Mouse (Mus musculus): Measurements from ENCODE around the gene Fhl1. TPM values are rescaled to one million over a fixed set of nuclear protein-coding genes. Genes with fewer than 3 reads are reported as not detected.

The Fhl1 gene
- polyA plus RNA-seq, 1 experiment from 2014 or later: 418 TPM

DNA sequence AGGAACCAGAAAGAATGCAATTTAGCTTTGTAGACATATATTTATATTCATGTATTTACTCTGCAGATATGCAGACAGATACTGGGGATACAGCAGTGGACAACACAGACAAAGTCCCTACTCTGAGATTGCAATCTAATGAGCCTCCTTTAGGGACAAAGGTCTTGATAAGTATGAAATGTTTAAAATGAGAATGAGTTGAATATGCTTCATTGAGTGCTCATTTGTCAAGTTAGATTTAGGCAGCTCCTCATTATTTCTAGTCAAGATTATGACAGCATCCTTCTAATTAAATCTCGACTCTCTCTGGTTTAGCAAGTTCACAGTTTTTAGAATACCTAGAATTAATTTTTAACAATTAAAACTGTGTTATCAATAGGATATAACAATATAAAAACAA lies 18.9 kb upstream of the Fhl1 start:
- Histone ChIP-seq H3K27ac (no peak overlapping the region), H3K4me2 (no peak overlapping the region), H3K9ac (no peak overlapping the region), H3K9me3 (no peaks in the 10 kb centered on the region), H3K4me3 (no peak overlapping the region), H3K27me3 (no peaks in the 10 kb centered on the region), H3K36me3 (no peaks in the 10 kb centered on the region), H3K4me1 (no peaks in the 10 kb centered on the region)
- ATAC-seq (ENCODE audit: borderline replicate concordance, extremely low read depth, low FRiP score, low TSS enrichment): no peak
- 56% methylated on average over 1 of the region's 1 CpGs for WGBS

GRCm38 (mm10) chrX:56722559-56722958 lies 9.0 kb upstream of the Fhl1 start:
- 75% methylated on average over 8 of the region's 8 CpGs for WGBS
- Histone ChIP-seq H3K9me3 (no peaks in the 10 kb centered on the region), H3K4me3 (no peak overlapping the region), H3K27ac (no peak overlapping the region), H3K36me3 (no peaks in the 10 kb centered on the region), H3K27me3 (no peaks in the 10 kb centered on the region), H3K4me2 (no peak overlapping the region), H3K9ac (no peak overlapping the region), H3K4me1 (no peaks in the 10 kb centered on the region)
- ATAC-seq (ENCODE audit: borderline replicate concordance, extremely low read depth, low FRiP score, low TSS enrichment): no peak

DNA sequence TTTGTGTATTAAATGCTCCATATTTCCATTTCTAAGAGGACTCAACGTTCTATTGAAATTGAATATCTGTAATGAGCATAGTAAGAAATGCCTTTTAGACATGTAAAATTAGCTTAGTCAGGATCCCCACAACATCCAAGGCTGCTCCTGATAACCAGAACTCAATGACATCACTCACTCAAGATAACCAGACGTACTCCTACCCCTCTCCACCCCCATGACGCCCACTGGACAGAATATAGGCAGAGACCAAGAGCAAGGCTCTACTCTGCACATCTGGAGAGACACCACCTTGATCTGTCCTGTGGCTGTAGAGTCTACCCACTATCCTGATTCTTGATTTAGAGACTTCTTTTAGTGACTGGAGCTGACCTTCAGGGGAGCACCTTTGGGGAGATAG lies 3.1 kb upstream of the Fhl1 start:
- Histone ChIP-seq H3K27me3 (no peaks in the 10 kb centered on the region), H3K9me3 (no peaks in the 10 kb centered on the region), H3K4me2 (no peak overlapping the region), H3K4me3 (no peak overlapping the region), H3K36me3 (no peaks in the 10 kb centered on the region), H3K4me1 (no peaks in the 10 kb centered on the region), H3K9ac (no peak overlapping the region), H3K27ac (no peak overlapping the region)
- WGBS: 64% methylated on average over 3 of the region's 3 CpGs
- no peak for ATAC-seq (ENCODE audit: borderline replicate concordance, extremely low read depth, low FRiP score, low TSS enrichment)

GRCm38 (mm10) chrX:56730828-56731305 lies 720 bp upstream of the Fhl1 start:
- no peak for ATAC-seq (ENCODE audit: borderline replicate concordance, extremely low read depth, low FRiP score, low TSS enrichment)
- Histone ChIP-seq H3K9ac (peak overlapping the region; percentile 37), H3K4me3 (peak overlapping the region; percentile 58), H3K4me1 (no peaks in the 10 kb centered on the region), H3K4me2 (peak overlapping the region; percentile 55), H3K27me3 (no peaks in the 10 kb centered on the region), H3K27ac (peak overlapping the region; percentile 85), H3K36me3 (no peaks in the 10 kb centered on the region), H3K9me3 (no peaks in the 10 kb centered on the region)
- 25% methylated on average over 10 of the region's 10 CpGs for WGBS

GRCm38 (mm10) chrX:56732401-56732800 lies 814 bp downstream of the Fhl1 start:
- Histone ChIP-seq H3K9me3 (no peaks in the 10 kb centered on the region), H3K4me2 (peak overlapping the region; percentile 55), H3K4me1 (0 out of 2 replicates have a peak, but pooled peaks cover 4% of the 10 kb centered on the region), H3K27me3 (no peaks in the 10 kb centered on the region), H3K9ac (peak overlapping the region; percentile 13; the same call in 1 of the 2 replicates), H3K4me3 (peak overlapping the region; percentile 58), H3K27ac (peak overlapping the region; percentile 81), H3K36me3 (no peaks in the 10 kb centered on the region)
- ATAC-seq (ENCODE audit: borderline replicate concordance, extremely low read depth, low FRiP score, low TSS enrichment): no peak
- WGBS: 10% methylated on average over 3 of the region's 3 CpGs

- H3K9ac ChIP-seq: no peak overlapping the region; the same call in 1 of the 2 replicates
- H3K4me3 ChIP-seq: peak overlapping the region; percentile 27
- WGBS: 26% methylated on average over 5 of the region's 5 CpGs
- H3K4me1 ChIP-seq: 0 out of 2 replicates have a peak, but pooled peaks cover 4% of the 10 kb centered on the region
- no peaks in the 10 kb centered on the region for H3K27me3 ChIP-seq
- no peak for ATAC-seq (ENCODE audit: borderline replicate concordance, extremely low read depth, low FRiP score, low TSS enrichment)
- no peaks in the 10 kb centered on the region for H3K36me3 ChIP-seq
- no peaks in the 10 kb centered on the region for H3K9me3 ChIP-seq
- peak overlapping the region; percentile 26; the same call in 1 of the 2 replicates for H3K4me2 ChIP-seq
- H3K27ac ChIP-seq: peak overlapping the region; percentile 37; the same call in 1 of the 2 replicates
Observed at GRCm38 (mm10) chrX:56734436-56734835, 2.8 kb downstream of the Fhl1 start.

GRCm38 (mm10) chrX:56736226-56736625 lies 4.6 kb downstream of the Fhl1 start:
- no peak for ATAC-seq (ENCODE audit: borderline replicate concordance, extremely low read depth, low FRiP score, low TSS enrichment)
- Histone ChIP-seq H3K9me3 (no peaks in the 10 kb centered on the region), H3K36me3 (no peaks in the 10 kb centered on the region), H3K9ac (no peak overlapping the region), H3K27ac (no peak overlapping the region), H3K4me2 (no peak overlapping the region), H3K27me3 (no peaks in the 10 kb centered on the region), H3K4me3 (no peak overlapping the region), H3K4me1 (0 out of 2 replicates have a peak, but pooled peaks cover 4% of the 10 kb centered on the region)
- WGBS: 33% methylated on average over 1 of the region's 1 CpGs

- no peaks in the 10 kb centered on the region for H3K9me3 ChIP-seq
- ATAC-seq (ENCODE audit: borderline replicate concordance, extremely low read depth, low FRiP score, low TSS enrichment): peak; percentile 69
- H3K4me1 ChIP-seq: 0 out of 2 replicates have a peak, but pooled peaks cover 4% of the 10 kb centered on the region
- no peak overlapping the region for H3K27ac ChIP-seq
- no peaks in the 10 kb centered on the region for H3K36me3 ChIP-seq
- H3K4me2 ChIP-seq: no peak overlapping the region
- WGBS: 38% methylated on average over 5 of the region's 5 CpGs
- H3K4me3 ChIP-seq: no peak overlapping the region
- H3K9ac ChIP-seq: no peak overlapping the region
- H3K27me3 ChIP-seq: no peaks in the 10 kb centered on the region
Observed at GRCm38 (mm10) chrX:56737848-56738554, 6.4 kb downstream of the Fhl1 start.

- no peak overlapping the region for H3K27ac ChIP-seq
- H3K9ac ChIP-seq: no peak overlapping the region
- WGBS: 63% methylated on average over 3 of the region's 3 CpGs
- H3K4me3 ChIP-seq: no peak overlapping the region
- no peak overlapping the region for H3K4me2 ChIP-seq
- H3K27me3 ChIP-seq: no peaks in the 10 kb centered on the region
- H3K4me1 ChIP-seq: 0 out of 2 replicates have a peak, but pooled peaks cover 4% of the 10 kb centered on the region
- no peak for ATAC-seq (ENCODE audit: borderline replicate concordance, extremely low read depth, low FRiP score, low TSS enrichment)
- no peaks in the 10 kb centered on the region for H3K36me3 ChIP-seq
- no peaks in the 10 kb centered on the region for H3K9me3 ChIP-seq
Observed at GRCm38 (mm10) chrX:56741428-56741827, 9.8 kb downstream of the Fhl1 start.

DNA sequence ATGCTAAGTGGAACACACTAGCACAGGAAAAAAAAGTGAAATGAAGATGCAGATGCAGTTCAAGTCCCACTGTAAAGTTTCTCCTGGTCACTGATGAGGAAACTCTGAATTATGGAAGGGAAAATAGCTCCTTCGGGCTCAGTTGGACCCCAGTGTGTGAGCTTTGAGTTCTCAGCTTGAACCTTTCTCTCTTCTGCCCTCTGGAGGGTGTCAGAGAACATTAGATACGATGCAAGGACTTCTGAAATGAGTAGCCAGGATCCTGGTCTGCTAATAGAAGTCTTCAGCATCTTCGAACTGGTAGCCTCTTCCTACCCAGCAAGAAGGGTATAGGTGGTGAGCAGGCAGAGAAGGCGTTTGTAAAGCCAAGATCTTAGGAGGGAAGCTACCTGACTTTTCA lies 19.9 kb downstream of the Fhl1 start:
- ATAC-seq (ENCODE audit: borderline replicate concordance, extremely low read depth, low FRiP score, low TSS enrichment): no peak
- 58% methylated on average over 4 of the region's 4 CpGs for WGBS

DNA sequence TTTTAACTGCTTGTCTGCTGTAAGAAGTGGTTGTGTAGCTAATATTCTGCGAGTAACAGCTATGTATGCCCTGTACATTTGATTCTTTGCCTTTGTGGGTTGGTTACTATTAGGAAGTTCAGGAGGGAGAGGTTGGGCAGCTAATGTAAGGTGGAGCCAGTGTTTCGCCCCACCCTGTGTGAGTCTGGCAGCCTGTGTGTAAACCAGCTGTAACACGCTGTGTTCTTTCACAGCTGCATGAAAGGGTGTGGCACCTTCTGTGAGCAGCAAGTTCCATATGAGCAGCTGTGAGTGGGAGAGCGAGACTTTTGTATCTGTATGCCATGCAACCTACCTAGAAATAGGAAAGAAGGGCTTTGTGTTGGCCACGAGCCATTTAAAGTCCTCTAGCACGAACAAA lies 20.6 kb downstream of the Fhl1 start:
- 55% methylated on average over 6 of the region's 6 CpGs for WGBS
- H3K9me3 ChIP-seq: no peaks in the 10 kb centered on the region
- no peaks in the 10 kb centered on the region for H3K27me3 ChIP-seq
- no peak overlapping the region for H3K9ac ChIP-seq
- H3K27ac ChIP-seq: no peak overlapping the region
- no peaks in the 10 kb centered on the region for H3K36me3 ChIP-seq
- no peaks in the 10 kb centered on the region for H3K4me1 ChIP-seq
- H3K4me3 ChIP-seq: no peak overlapping the region
- no peak for ATAC-seq (ENCODE audit: borderline replicate concordance, extremely low read depth, low FRiP score, low TSS enrichment)
- no peak overlapping the region for H3K4me2 ChIP-seq

More for the DNA sequence above, 19.9 kb downstream of the Fhl1 start:
- no peaks in the 10 kb centered on the region for H3K27me3 ChIP-seq
- H3K36me3 ChIP-seq: no peaks in the 10 kb centered on the region
- H3K9ac ChIP-seq: no peak overlapping the region
- no peaks in the 10 kb centered on the region for H3K9me3 ChIP-seq
- H3K4me3 ChIP-seq: no peak overlapping the region
- no peak overlapping the region for H3K27ac ChIP-seq
- no peak overlapping the region for H3K4me2 ChIP-seq
- no peaks in the 10 kb centered on the region for H3K4me1 ChIP-seq

Data from lung, embryonic 15.5 days (tissue).